Mouse (Mus musculus): ENCODE results near the gene Fgfr1op. TPM values are rescaled to one million over a fixed set of nuclear protein-coding genes. Genes with fewer than 3 reads are reported as not detected.
A peak's percentile ranks its signal among the peaks of the same experiment; 100 is the strongest.

The Fgfr1op gene
- polyA plus RNA-seq, 1 experiment from 2014 or later: 44.4 TPM

DNA sequence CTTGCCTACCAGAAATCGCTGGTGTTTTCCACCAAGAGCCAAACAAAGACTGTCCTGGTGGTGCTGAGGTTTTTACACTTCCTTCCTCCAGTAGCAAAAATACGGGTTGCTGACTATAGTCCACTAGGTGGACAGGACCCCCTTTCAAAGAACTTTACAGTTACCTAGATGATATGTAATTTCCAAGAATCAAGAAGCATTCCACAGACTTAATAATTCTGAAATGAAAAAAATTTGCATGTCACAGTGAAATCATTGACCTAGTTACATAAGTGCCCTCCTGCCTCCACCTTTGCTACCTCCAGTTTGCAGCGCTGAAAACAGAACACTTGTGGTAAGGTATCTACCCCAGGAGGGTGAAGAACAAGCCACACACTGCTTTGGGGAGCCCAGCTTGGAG lies 70.4 kb downstream of the Fgfr1op start, which contains the start of gene Ccr6:
Gene Ccr6, plus strand, starts transcription at position 301 of the 400 bp plus-strand sequence.
- Histone ChIP-seq H3K4me3 (ENCODE audit: low read length) (no peak within 1 kb of the TSS), H3K4me1 (ENCODE audit: insufficient read depth, low read length) (no peaks in the 10 kb centered on the region), H3K4me2 (replicated peaks; ENCODE audit: low read depth, low read length) (no peak within 1 kb of the TSS), H3K9ac (replicated peaks; ENCODE audit: low read length) (no peak within 1 kb of the TSS), H3K9me3 (ENCODE audit: low read length) (no peaks in the 10 kb centered on the region), H3K27ac (ENCODE audit: low read length) (no peak within 1 kb of the TSS), H3K36me3 (ENCODE audit: insufficient read depth, low read length) (no peaks in the 10 kb centered on the region), H3K27me3 (ENCODE audit: insufficient read depth, low read length) (no peaks in the 10 kb centered on the region)
- ATAC-seq (ENCODE audit: low FRiP score, low TSS enrichment): no peak
- WGBS: 79% methylated on average over 3 of the region's 3 CpGs

DNA sequence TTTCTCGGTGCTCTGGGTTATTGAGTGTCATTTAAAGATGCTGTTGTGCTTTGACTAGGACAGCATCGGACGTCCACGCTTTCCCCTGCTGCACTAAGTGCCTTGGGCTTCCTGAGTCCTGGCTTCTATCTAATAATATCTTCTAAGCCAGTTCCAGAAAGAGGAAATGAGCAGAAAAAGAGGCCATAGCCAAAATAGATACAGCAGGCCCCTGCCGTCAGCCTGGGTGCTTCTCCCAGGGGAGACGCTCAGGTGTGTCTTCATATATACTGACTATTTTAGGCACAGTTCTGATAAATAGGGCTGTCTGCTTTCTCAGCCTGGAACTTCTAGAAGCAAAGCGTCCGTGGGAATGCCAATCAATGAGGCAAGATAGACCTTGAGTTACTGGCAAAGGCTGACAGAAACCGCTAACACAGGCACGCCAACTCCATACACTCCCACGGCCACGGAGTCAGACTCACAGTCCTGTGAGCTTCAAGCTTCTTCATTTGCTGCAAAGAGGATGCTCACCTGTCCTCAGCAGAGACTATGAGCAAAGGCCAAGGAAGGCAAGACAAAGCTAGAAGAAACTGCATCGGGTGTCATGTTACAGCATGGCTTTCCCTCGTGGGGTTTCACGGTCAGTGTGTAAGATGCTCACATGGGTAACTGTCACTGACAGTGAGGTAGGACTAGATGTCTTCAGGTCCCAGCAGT lies 72.9 kb downstream of the Fgfr1op start:
- Histone ChIP-seq H3K9ac (replicated peaks; ENCODE audit: low read length) (no peak overlapping the region), H3K4me1 (ENCODE audit: insufficient read depth, low read length) (no peaks in the 10 kb centered on the region), H3K9me3 (ENCODE audit: low read length) (no peaks in the 10 kb centered on the region), H3K27me3 (ENCODE audit: insufficient read depth, low read length) (no peaks in the 10 kb centered on the region), H3K4me2 (replicated peaks; ENCODE audit: low read depth, low read length) (no peak overlapping the region), H3K36me3 (ENCODE audit: insufficient read depth, low read length) (no peaks in the 10 kb centered on the region), H3K4me3 (ENCODE audit: low read length) (no peak overlapping the region), H3K27ac (ENCODE audit: low read length) (no peak overlapping the region)
- no peak for ATAC-seq (ENCODE audit: low FRiP score, low TSS enrichment)
- WGBS: 65% methylated on average over 15 of the region's 15 CpGs

DNA sequence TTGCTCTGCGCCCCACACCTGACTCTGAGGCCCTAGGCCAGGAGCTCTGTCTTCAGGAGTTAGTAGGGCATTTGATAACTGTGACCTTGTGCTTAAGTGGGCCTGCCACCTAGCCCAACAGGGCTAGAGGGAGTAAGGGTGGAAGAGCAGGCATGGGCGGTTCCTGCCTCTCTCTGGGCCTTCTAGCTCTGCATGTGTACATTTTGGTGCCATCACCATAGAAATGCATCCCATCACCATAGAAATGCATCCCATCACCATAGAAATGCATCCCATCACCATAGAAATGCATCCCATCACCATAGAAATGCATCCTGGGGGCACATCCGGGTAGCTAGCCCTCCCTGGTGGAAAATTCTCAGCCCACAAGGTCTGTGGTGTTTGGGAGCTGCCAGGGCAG lies 74.3 kb downstream of the Fgfr1op start:
- H3K36me3 ChIP-seq (ENCODE audit: insufficient read depth, low read length): no peaks in the 10 kb centered on the region
- no peak overlapping the region for H3K4me3 ChIP-seq (ENCODE audit: low read length)
- no peak overlapping the region for H3K9ac ChIP-seq (replicated peaks; ENCODE audit: low read length)
- H3K27me3 ChIP-seq (ENCODE audit: insufficient read depth, low read length): no peaks in the 10 kb centered on the region
- no peak overlapping the region for H3K4me2 ChIP-seq (replicated peaks; ENCODE audit: low read depth, low read length)
- H3K27ac ChIP-seq (ENCODE audit: low read length): no peak overlapping the region
- no peak for ATAC-seq (ENCODE audit: low FRiP score, low TSS enrichment)
- no peaks in the 10 kb centered on the region for H3K9me3 ChIP-seq (ENCODE audit: low read length)
- H3K4me1 ChIP-seq (ENCODE audit: insufficient read depth, low read length): no peaks in the 10 kb centered on the region
- WGBS: 73% methylated on average over 3 of the region's 3 CpGs

DNA sequence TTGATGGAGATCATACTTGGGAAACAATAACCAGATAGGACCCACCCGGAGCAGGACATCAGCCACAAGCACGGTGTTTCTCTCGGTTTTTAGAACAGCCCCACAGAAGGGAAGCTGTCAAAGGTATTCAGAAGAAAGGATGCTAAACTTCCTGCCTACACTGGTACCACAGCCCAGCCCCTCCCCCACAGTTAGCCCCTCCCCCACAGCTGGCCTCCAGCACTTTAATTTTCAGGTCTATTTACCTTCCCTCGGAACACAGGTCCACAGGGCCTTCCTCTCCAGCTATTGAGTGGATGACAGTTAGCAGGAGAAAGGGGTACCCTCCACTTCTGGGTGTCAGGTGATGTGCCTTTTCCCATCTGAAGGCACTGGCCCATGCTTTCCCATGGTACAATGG lies 75.2 kb downstream of the Fgfr1op start:
- no peak for ATAC-seq (ENCODE audit: low FRiP score, low TSS enrichment)
- Histone ChIP-seq H3K27me3 (ENCODE audit: insufficient read depth, low read length) (no peaks in the 10 kb centered on the region), H3K9ac (replicated peaks; ENCODE audit: low read length) (no peak overlapping the region), H3K4me3 (ENCODE audit: low read length) (no peak overlapping the region), H3K36me3 (ENCODE audit: insufficient read depth, low read length) (no peaks in the 10 kb centered on the region), H3K9me3 (ENCODE audit: low read length) (no peaks in the 10 kb centered on the region), H3K4me2 (replicated peaks; ENCODE audit: low read depth, low read length) (no peak overlapping the region), H3K27ac (ENCODE audit: low read length) (no peak overlapping the region), H3K4me1 (ENCODE audit: insufficient read depth, low read length) (no peaks in the 10 kb centered on the region)
- WGBS: 61% methylated on average over 4 of the region's 4 CpGs

DNA sequence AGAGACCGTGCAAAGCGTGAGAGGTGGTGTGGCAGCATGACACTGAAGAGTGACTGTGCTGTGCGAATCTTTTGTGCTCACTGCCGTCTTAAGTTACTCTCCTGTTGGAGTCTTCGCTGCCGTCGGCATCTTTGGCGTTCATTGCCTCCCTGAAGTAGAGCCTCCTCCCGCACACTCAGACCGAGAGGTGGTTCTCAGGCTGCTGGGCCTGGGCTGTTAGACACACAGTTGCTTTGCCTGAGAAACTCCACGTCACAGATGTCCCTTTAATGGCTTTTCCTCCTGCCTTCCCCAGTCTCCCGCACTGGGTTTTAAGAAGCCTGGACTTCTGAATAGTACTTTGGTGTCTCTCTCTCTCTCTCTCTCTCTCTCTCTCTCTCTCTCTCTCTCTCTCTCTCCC lies 76.3 kb downstream of the Fgfr1op start:
- H3K4me1 ChIP-seq (ENCODE audit: insufficient read depth, low read length): no peaks in the 10 kb centered on the region
- no peaks in the 10 kb centered on the region for H3K27me3 ChIP-seq (ENCODE audit: insufficient read depth, low read length)
- no peak overlapping the region for H3K4me3 ChIP-seq (ENCODE audit: low read length)
- H3K27ac ChIP-seq (ENCODE audit: low read length): no peak overlapping the region
- H3K9me3 ChIP-seq (ENCODE audit: low read length): no peaks in the 10 kb centered on the region
- ATAC-seq (ENCODE audit: low FRiP score, low TSS enrichment): no peak
- 49% methylated on average over 12 of the region's 12 CpGs for WGBS
- no peaks in the 10 kb centered on the region for H3K36me3 ChIP-seq (ENCODE audit: insufficient read depth, low read length)
- H3K4me2 ChIP-seq (replicated peaks; ENCODE audit: low read depth, low read length): no peak overlapping the region
- no peak overlapping the region for H3K9ac ChIP-seq (replicated peaks; ENCODE audit: low read length)

DNA sequence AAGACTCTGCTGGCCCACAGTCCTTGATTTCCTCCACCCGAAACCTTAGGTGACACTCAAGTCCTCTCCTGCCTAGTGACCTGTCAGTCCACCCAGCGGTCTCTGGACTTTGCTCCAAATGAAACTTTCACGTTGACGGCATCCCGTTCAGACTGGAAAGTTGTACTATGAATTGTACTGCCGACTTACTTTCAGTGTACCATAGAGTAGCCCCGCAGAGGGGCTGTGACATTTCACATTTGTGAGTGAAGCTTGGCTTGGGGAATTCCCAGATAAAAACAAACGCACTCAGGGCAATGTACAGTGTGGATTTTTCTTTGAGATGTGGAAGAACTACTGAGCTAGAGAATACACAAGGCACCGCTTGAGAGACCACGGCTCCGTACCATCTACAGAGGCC lies 76.9 kb downstream of the Fgfr1op start:
- Histone ChIP-seq H3K4me1 (ENCODE audit: insufficient read depth, low read length) (no peaks in the 10 kb centered on the region), H3K36me3 (ENCODE audit: insufficient read depth, low read length) (no peaks in the 10 kb centered on the region), H3K9ac (replicated peaks; ENCODE audit: low read length) (no peak overlapping the region), H3K27ac (ENCODE audit: low read length) (no peak overlapping the region), H3K4me2 (replicated peaks; ENCODE audit: low read depth, low read length) (no peak overlapping the region), H3K4me3 (ENCODE audit: low read length) (no peak overlapping the region), H3K27me3 (ENCODE audit: insufficient read depth, low read length) (no peaks in the 10 kb centered on the region), H3K9me3 (ENCODE audit: low read length) (no peaks in the 10 kb centered on the region)
- no peak for ATAC-seq (ENCODE audit: low FRiP score, low TSS enrichment)
- 86% methylated on average over 11 of the region's 11 CpGs for WGBS

DNA sequence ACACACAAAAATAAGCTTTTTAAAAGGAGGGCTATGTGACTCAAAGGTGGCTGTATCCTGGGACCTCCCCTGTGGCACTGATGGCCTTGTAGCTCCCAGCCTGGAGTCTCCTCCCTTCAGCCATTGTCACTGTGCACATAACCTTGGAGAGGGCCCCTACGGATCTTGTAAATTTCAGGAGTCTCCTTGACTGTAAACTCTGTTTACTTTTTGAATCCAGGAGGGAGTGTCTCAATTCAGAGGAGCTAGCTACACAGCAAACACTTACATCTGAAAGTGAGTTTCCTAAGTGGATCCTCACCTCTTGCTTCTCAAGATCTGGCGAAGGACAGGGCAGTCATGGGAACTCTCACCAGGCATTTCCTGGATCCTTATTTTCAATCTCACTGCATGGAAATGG lies 78.8 kb downstream of the Fgfr1op start:
- WGBS: 52% methylated on average over 2 of the region's 2 CpGs
- Histone ChIP-seq H3K4me3 (ENCODE audit: low read length) (no peak overlapping the region), H3K27me3 (ENCODE audit: insufficient read depth, low read length) (no peaks in the 10 kb centered on the region), H3K9ac (replicated peaks; ENCODE audit: low read length) (no peak overlapping the region), H3K4me2 (replicated peaks; ENCODE audit: low read depth, low read length) (no peak overlapping the region), H3K9me3 (ENCODE audit: low read length) (no peaks in the 10 kb centered on the region), H3K36me3 (ENCODE audit: insufficient read depth, low read length) (no peaks in the 10 kb centered on the region), H3K4me1 (ENCODE audit: insufficient read depth, low read length) (no peaks in the 10 kb centered on the region), H3K27ac (ENCODE audit: low read length) (no peak overlapping the region)
- no peak for ATAC-seq (ENCODE audit: low FRiP score, low TSS enrichment)

DNA sequence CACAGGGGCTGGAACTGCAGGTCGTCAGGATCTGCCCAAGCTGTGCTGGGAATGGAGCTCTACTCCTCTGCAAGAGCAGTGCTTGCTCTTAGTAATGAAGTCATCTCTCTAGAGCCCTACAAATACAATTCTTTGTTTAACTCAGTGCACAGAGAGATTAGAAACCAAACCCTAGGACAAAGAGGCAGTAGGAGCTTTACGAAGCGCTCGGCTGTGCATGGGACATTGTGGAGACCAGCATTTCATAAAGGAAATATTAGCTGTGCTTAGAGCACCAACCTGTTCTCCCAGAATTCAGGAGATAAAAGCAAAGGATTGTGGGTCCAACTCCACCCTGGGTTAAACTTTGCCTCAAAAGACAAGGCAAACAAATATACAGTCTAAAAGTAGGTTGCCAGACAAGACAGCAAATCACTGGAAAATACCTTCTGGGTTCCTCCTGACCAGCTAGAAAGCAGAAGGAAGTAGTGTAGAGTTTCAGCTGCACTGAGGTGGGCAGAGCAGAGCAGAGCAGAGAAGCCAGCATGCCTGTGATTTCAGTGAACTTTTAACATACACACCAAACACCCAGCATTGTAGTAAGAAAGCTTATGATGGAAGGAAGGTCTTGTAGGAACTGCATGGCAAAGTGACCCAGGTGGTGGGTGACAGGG lies 80.9 kb downstream of the Fgfr1op start:
- Histone ChIP-seq H3K9ac (replicated peaks; ENCODE audit: low read length) (no peak overlapping the region), H3K4me3 (ENCODE audit: low read length) (no peak overlapping the region), H3K9me3 (ENCODE audit: low read length) (no peaks in the 10 kb centered on the region), H3K27ac (ENCODE audit: low read length) (0 out of 2 replicates have a peak overlapping the region, but pooled peaks have one; percentile 18), H3K36me3 (ENCODE audit: insufficient read depth, low read length) (no peaks in the 10 kb centered on the region), H3K4me1 (ENCODE audit: insufficient read depth, low read length) (no peaks in the 10 kb centered on the region), H3K4me2 (replicated peaks; ENCODE audit: low read depth, low read length) (no peak overlapping the region), H3K27me3 (ENCODE audit: insufficient read depth, low read length) (no peaks in the 10 kb centered on the region)
- ATAC-seq (ENCODE audit: low FRiP score, low TSS enrichment): no peak
- 75% methylated on average over 4 of the region's 4 CpGs for WGBS
